Mouse (Mus musculus) heart, adult 2 months (tissue): ENCODE data around the gene Gbe1.

Source experiments
- CTCF ChIP-seq: fragments of 200-600 bp; IDR thresholded peaks from 2 replicates; pipeline ENCODE4 v1.8.1; 2022; ENCODE audit warnings: antibody characterized with exemption, mild to moderate bottlenecking, moderate library complexity
- POLR2A ChIP-seq: fragments of 200-500 bp; IDR thresholded peaks from 2 replicates; pipeline ENCODE4 v1.6.1; 2011; ENCODE audit warnings: mild to moderate bottlenecking, low read depth, low read length, control low read depth; ENCODE audit not compliant: insufficient read depth

DNA sequence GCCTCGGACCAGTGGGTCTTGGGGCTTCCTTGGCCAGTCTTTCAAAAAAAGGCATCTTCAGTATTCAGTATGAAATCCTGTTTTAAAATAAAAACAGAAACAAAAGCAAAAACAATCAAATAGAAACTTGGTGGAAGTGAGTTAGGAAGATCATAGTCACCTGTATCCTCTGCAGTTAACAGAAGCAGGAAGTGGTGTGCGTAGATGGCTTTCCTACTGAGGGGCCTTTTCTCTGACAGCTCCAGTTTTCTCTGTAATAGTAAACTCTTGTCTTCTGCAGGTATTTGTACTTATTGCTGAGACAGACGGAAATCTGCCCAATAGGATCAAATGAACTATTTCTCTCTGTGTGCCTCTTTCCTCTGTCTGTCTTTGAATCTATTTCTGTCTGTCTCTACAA, 81.5 kb downstream of the Gbe1 start:
- TF ChIP-seq CTCF (no peak), POLR2A (no peak)
